Mouse (Mus musculus) brain, embryonic 14.5 days (tissue): ENCODE measurements at regions not wholly inside any gene's neighbourhood (a gene's known extent, or its start where the extent isn't known, plus 50 kb on each side); places are given as distances from the start of the nearest gene placed in this dataset.

Experiments
- DNase-seq: peaks from one replicate; pipeline ENCODE4 v3.0.0-alpha.2; 2011; ENCODE audit warnings: low read depth
- CTCF ChIP-seq: fragments of 200-500 bp; IDR thresholded peaks from 2 replicates; pipeline ENCODE4 v1.5.1; 2012; ENCODE audit warnings: inconsistent platforms, mild to moderate bottlenecking, moderate library complexity, borderline replicate concordance; ENCODE audit not compliant: insufficient read depth, insufficient read length; ENCODE audit errors: extremely low read depth
- POLR2A ChIP-seq: fragments of 200-500 bp; IDR thresholded peaks from 2 replicates; pipeline ENCODE4 v1.6.1; 2012; ENCODE audit warnings: mild to moderate bottlenecking, inconsistent platforms, borderline replicate concordance; ENCODE audit not compliant: poor library complexity, insufficient read depth, insufficient read length, severe bottlenecking; ENCODE audit errors: extremely low read depth

- DNase-seq = peak; percentile 69
- TF ChIP-seq POLR2A (no peak), CTCF (no peak)
These were observed 1744.6 kb upstream of the Adgrl3 start for GRCm38 (mm10) chr5:79275346-79275745.

- DNase-seq = peak; percentile 30
- TF ChIP-seq CTCF = no peak
- TF ChIP-seq POLR2A = no peak
These were observed 1719.8 kb upstream of the Adgrl3 start for GRCm38 (mm10) chr5:79300001-79300723.

- TF ChIP-seq CTCF (no peak), POLR2A (no peak)
- DNase-seq = peak; percentile 56
These were observed 1713.8 kb upstream of the Adgrl3 start for GRCm38 (mm10) chr5:79306181-79306580.
